Mouse (Mus musculus) intestine, postnatal 0 days (tissue): ENCODE data around the gene Rhoh. TPM values are rescaled to one million over a fixed set of nuclear protein-coding genes. Genes with fewer than 3 reads are reported as not detected.

ENCODE experiments used
- ATAC-seq: fragments of 200-750 bp; cut with Nextera tagmentation; 2 replicates; pipeline ENCODE4 v1.8.0; 2017; ENCODE audit warnings: mild to moderate bottlenecking, moderate TSS enrichment, moderate library complexity
- H3K27ac ChIP-seq: fragments of 300-500 bp; sonication (generic); 2 replicates; pipeline ENCODE4 v1.5.1; 2014; ENCODE audit warnings: mild to moderate bottlenecking, low read depth, low read length, moderate library complexity
- H3K27me3 ChIP-seq: fragments of 300-500 bp; sonication (generic); replicated peaks from 2 replicates; pipeline ENCODE4 v1.6.1; 2014; ENCODE audit warnings: low read length, mixed read lengths; ENCODE audit not compliant: control insufficient read depth, insufficient read depth
- H3K36me3 ChIP-seq: fragments of 300-500 bp; sonication (generic); 2 replicates; pipeline ENCODE4 v1.6.1; 2014; ENCODE audit warnings: mild to moderate bottlenecking, moderate library complexity; ENCODE audit not compliant: control insufficient read depth, insufficient read depth
- H3K4me1 ChIP-seq: fragments of 300-500 bp; sonication (generic); replicated peaks from 2 replicates; pipeline ENCODE4 v1.6.1; 2014; ENCODE audit warnings: antibody characterized with exemption, low read length, mixed read lengths; ENCODE audit not compliant: control insufficient read depth, insufficient read depth
- H3K4me2 ChIP-seq: fragments of 300-500 bp; sonication (generic); replicated peaks from 2 replicates; pipeline ENCODE4 v1.6.1; 2014; ENCODE audit warnings: low read depth, mild to moderate bottlenecking, moderate library complexity
- H3K4me3 ChIP-seq: fragments of 300-500 bp; sonication (generic); 2 replicates; pipeline ENCODE4 v1.5.1; 2014; ENCODE audit warnings: low read depth, low read length
- H3K9ac ChIP-seq: fragments of 300-500 bp; sonication (generic); 2 replicates; pipeline ENCODE4 v1.6.1; 2014; ENCODE audit warnings: mild to moderate bottlenecking, low read depth, low read length
- H3K9me3 ChIP-seq: fragments of 300-500 bp; sonication (generic); 2 replicates; pipeline ENCODE4 v1.6.1; 2016; ENCODE audit warnings: mixed run types; ENCODE audit not compliant: control insufficient read depth
- CTCF ChIP-seq: sonication (generic); IDR thresholded peaks from 2 replicates; pipeline ENCODE4 v1.5.1; 2016; ENCODE audit warnings: low read depth, mild to moderate bottlenecking, control low read depth, antibody characterized with exemption, moderate library complexity
- WGBS: fragments of 180-500 bp; shearing (Covaris S2); extraction: QIAGEN DNeasy Blood & Tissue Kit; methylation state at CpG from one replicate; pipeline ENCODE4 v1.1.7; 2014; 5-methylcytosine and 5-hydroxymethylcytosine counted together
- polyA plus RNA-seq: library from polyadenylated mRNA; unstranded; fragments of >200 nt; fragmentation: Nextera tagmentation; extraction: Ambion mirVana; gene quantifications from 2 replicates; pipeline ENCODE4 v1.2.1, GENCODE M21; 2015

Rhoh gene
- polyA plus RNA-seq, 1 experiment from 2014 or later: 0.82 TPM

DNA sequence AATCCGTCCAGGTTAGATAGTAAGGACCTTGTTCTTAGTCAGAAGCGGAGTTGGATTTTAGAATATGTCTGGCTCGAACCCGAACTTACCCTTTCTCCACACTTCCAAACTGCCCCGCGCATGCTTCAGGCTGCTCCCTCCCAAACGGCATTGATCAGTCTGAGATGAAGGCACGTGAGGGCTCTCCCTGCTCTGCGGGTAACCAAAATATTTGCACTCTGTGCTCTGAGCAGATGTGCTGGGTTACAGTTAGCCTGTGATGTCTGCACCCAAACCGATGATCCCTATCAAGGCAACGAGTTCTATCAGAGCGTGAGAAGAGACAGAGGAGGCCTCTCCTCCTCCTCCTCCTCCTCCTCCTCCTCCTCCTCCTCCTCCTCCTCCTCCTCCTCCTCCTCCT is 3.1 kb upstream of the Rhoh start:
- 68% methylated on average over 12 of the region's 12 CpGs for WGBS
- TF ChIP-seq CTCF: no peak
- H3K4me2 ChIP-seq: no peak overlapping the region
- ATAC-seq: no peak
- H3K9me3 ChIP-seq: no peaks in the 10 kb centered on the region
- no peaks in the 10 kb centered on the region for H3K36me3 ChIP-seq
- no peak overlapping the region for H3K27ac ChIP-seq
- H3K27me3 ChIP-seq: no peaks in the 10 kb centered on the region
- H3K4me3 ChIP-seq: no peak overlapping the region
- no peak overlapping the region for H3K9ac ChIP-seq
- no peaks in the 10 kb centered on the region for H3K4me1 ChIP-seq

DNA sequence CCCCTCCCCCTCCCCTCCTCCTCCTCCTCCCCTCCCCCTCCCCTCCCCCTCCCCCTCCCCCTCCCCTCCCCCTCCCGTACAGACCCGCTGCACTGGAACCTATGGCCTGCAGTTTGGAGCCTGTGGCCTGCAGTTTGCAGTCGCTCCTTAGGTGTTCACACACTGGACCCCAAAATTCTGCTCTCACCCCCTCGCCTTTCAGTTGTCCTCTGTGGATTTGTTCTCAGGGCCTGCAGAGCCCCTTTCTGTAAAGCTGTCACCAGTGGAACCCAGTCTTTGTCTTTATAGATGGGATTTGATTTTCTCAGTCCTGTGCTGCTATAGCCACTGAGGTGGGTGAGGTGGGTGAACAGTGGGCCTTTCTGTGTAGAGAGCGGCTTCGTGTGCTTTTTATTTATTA is 2.7 kb upstream of the Rhoh start:
- H3K27ac ChIP-seq: no peak overlapping the region
- no peak for ATAC-seq
- WGBS: 83% methylated on average over 4 of the region's 6 CpGs

DNA sequence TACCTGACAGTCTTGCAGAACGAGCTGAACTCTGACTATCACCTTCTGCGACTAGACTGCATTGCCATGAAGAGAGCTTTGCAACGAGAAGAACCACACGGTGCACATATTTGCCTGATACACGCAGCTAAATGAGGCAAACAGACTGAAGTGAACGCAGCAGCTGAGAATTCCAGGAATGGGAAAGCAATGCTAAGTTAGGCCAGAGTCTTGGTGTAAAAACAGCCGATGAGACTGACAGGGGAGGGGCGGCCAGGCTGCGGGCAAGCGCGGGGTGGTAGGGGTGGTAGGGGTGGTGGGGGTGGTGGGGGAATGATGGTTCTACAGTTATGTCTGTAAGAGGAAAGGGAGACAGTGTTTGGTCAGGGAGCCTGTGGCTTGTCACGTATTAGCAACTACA is 2.1 kb upstream of the Rhoh start:
- no peaks in the 10 kb centered on the region for H3K9me3 ChIP-seq
- no peak overlapping the region for H3K4me2 ChIP-seq
- H3K36me3 ChIP-seq: no peaks in the 10 kb centered on the region
- H3K27ac ChIP-seq: no peak overlapping the region
- no peak for ATAC-seq
- WGBS: 48% methylated on average over 12 of the region's 12 CpGs
- H3K9ac ChIP-seq: no peak overlapping the region
- H3K4me3 ChIP-seq: no peak overlapping the region
- H3K4me1 ChIP-seq: no peaks in the 10 kb centered on the region
- H3K27me3 ChIP-seq: no peaks in the 10 kb centered on the region
- no peak for TF ChIP-seq CTCF

More for the DNA sequence above, 2.7 kb upstream of the Rhoh start:
- Histone ChIP-seq H3K9me3 (no peaks in the 10 kb centered on the region), H3K4me2 (no peak overlapping the region), H3K27me3 (no peaks in the 10 kb centered on the region), H3K4me3 (no peak overlapping the region), H3K9ac (no peak overlapping the region), H3K36me3 (no peaks in the 10 kb centered on the region), H3K4me1 (no peaks in the 10 kb centered on the region)
- no peak for TF ChIP-seq CTCF

DNA sequence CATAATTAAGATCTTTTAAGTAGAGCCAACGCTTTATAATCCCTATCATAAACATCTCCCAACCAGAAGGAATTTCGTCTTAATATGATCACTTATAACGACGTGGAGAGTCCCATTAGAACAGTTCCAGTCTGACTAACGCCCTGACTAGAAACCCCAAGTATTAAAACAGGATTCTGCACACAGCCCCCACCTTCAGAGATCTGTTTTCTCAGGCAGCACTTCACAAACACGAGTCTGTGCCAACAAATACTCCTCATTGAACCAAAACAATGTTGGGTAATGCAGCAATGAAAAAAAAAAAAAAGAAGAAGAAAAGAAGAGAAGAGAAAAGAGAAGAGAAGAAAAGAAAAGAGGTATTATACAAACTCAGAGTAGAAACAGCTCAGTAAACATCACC is 1.6 kb upstream of the Rhoh start:
- no peak for ATAC-seq
- no peak for TF ChIP-seq CTCF
- 41% methylated on average over 6 of the region's 6 CpGs for WGBS

DNA sequence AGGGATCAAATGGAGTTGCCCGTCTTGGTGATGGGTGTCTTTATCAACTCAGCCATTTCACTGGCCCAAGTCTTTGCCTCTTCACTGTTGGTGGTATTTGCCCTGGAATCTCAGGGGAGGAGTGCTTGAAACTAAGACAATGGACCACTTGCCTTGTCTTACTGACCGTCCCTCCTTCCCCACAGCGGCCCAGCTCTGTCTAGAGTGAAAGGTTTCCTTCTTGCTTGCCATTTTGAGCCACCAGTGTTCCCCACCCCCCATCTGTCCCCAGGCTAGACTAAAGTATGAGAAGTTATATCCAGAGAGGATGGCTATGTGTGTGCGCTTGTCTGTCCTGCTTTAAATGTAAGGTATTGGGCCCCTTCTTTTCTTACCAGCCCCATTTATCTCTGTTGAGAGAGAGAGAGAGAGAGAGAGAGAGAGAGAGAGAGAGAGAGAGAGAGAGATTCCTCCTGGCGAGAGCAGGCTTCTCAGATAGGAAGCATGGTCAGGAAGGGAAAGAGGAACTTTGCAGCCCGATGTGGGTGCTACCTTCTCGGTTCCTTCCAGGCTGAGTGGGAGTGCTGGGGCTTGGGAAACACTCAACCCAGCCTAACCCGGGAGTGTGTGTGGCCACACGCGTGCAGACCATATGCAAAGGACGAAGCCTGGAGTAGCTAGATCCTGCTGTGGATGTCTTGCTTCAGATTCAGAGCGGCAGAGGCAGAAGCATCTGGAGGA is 572 bp upstream of the Rhoh start:
- Histone ChIP-seq H3K4me2 (no peak overlapping the region), H3K36me3 (no peaks in the 10 kb centered on the region), H3K27ac (no peak overlapping the region), H3K9ac (no peak overlapping the region), H3K9me3 (no peaks in the 10 kb centered on the region), H3K27me3 (no peaks in the 10 kb centered on the region), H3K4me1 (no peaks in the 10 kb centered on the region), H3K4me3 (no peak overlapping the region)
- 79% methylated on average over 12 of the region's 12 CpGs for WGBS
- TF ChIP-seq CTCF: no peak
- ATAC-seq: no peak

More for the DNA sequence above, 1.6 kb upstream of the Rhoh start:
- no peaks in the 10 kb centered on the region for H3K4me1 ChIP-seq
- H3K4me3 ChIP-seq: no peak overlapping the region
- H3K4me2 ChIP-seq: no peak overlapping the region
- no peaks in the 10 kb centered on the region for H3K36me3 ChIP-seq
- H3K9me3 ChIP-seq: no peaks in the 10 kb centered on the region
- H3K27ac ChIP-seq: no peak overlapping the region
- no peak overlapping the region for H3K9ac ChIP-seq
- H3K27me3 ChIP-seq: no peaks in the 10 kb centered on the region

DNA sequence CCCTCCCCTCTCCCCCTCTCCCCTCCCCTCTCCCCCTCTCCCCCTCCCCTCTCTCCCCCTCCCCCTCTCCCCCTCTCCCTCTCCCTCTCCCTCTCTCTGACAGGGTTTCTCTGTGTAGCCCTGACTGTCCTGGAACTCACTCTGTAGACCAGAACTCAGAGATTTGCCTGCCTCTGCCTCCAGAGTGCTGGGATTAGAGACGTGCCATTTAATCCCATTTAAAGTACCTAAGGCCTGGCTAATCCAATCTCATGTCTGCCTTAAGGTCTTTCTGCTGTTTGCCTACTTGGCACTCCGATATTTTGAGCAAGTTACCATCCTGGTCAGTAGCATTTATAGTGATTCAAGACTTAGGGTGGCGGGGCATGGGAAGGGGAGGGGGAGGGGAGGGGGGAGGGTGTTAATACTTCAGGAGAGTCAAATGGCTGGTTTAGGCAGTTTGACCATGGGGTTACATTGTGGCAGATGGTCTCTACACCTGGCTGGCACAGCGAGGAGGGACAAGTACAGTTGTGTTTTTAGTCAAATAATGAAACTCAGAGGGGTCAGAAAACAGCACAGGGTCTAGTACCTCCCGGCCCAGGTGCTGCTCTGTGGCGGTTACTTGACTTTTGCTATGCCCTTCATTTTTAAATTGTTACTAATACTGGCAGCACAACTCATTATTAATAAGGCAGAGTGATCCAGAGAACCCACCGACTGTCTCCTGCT is 1.4 kb downstream of the Rhoh start:
- Histone ChIP-seq H3K9ac (no peak overlapping the region), H3K4me3 (no peak overlapping the region), H3K4me1 (no peaks in the 10 kb centered on the region), H3K9me3 (no peaks in the 10 kb centered on the region), H3K4me2 (no peak overlapping the region), H3K27me3 (no peaks in the 10 kb centered on the region), H3K36me3 (no peaks in the 10 kb centered on the region), H3K27ac (no peak overlapping the region)
- no peak for ATAC-seq
- TF ChIP-seq CTCF: no peak
- WGBS: 92% methylated on average over 7 of the region's 7 CpGs
